Mouse (Mus musculus) hindbrain, postnatal 0 days (tissue): Measurements from ENCODE around the gene Ndufv1. TPM values are rescaled to one million over a fixed set of nuclear protein-coding genes. Genes with fewer than 3 reads are reported as not detected.

Source experiments
- ATAC-seq: fragments of 200-750 bp; cut with Nextera tagmentation; 2 replicates; pipeline ENCODE4 v1.8.0; 2017; ENCODE audit warnings: mild to moderate bottlenecking, moderate TSS enrichment, moderate library complexity
- DNase-seq: peaks from one replicate; pipeline ENCODE4 v3.0.0-alpha.2; 2015; ENCODE audit warnings: low spot score
- H3K27ac ChIP-seq: fragments of 300-500 bp; sonication (generic); 2 replicates; pipeline ENCODE4 v1.5.1; 2014; ENCODE audit warnings: mild to moderate bottlenecking
- H3K27me3 ChIP-seq: fragments of 300-500 bp; sonication (generic); 2 replicates; pipeline ENCODE4 v1.6.1; 2014; ENCODE audit warnings: low read length, mixed read lengths; ENCODE audit not compliant: insufficient read depth
- H3K36me3 ChIP-seq: fragments of 300-500 bp; sonication (generic); 2 replicates; pipeline ENCODE4 v1.6.1; 2014; ENCODE audit warnings: low read length, mixed read lengths; ENCODE audit not compliant: insufficient read depth
- H3K4me1 ChIP-seq: fragments of 300-500 bp; sonication (generic); 2 replicates; pipeline ENCODE4 v1.6.1; 2014; ENCODE audit warnings: antibody characterized with exemption, low read length, mixed read lengths; ENCODE audit not compliant: insufficient read depth
- H3K4me2 ChIP-seq: fragments of 300-500 bp; sonication (generic); 2 replicates; pipeline ENCODE4 v1.6.1; 2014; ENCODE audit warnings: low read depth, mild to moderate bottlenecking, low read length, moderate library complexity, mixed read lengths
- H3K4me3 ChIP-seq: fragments of 300-500 bp; sonication (generic); 2 replicates; pipeline ENCODE4 v1.5.1; 2014; ENCODE audit warnings: low read length
- H3K9ac ChIP-seq: fragments of 300-500 bp; sonication (generic); replicated peaks from 2 replicates; pipeline ENCODE4 v1.6.1; 2014; ENCODE audit warnings: mild to moderate bottlenecking, low read length, moderate library complexity, mixed read lengths
- H3K9me3 ChIP-seq: fragments of 300-500 bp; sonication (generic); 2 replicates; pipeline ENCODE4 v1.6.1; 2016; ENCODE audit warnings: low read length, mixed read lengths
- CTCF ChIP-seq: IDR thresholded peaks from 2 replicates; pipeline ENCODE4 v1.5.1; 2016; ENCODE audit warnings: antibody characterized with exemption, control low read depth, low read depth
- WGBS: fragments of 180-500 bp; shearing (Covaris S2); extraction: QIAGEN DNeasy Blood & Tissue Kit; methylation state at CpG from one replicate; pipeline ENCODE4 v1.1.7; 2014; 5-methylcytosine and 5-hydroxymethylcytosine counted together
- polyA plus RNA-seq: library from polyadenylated mRNA; unstranded; fragments of >200 nt; fragmentation: Nextera tagmentation; extraction: Ambion mirVana; gene quantifications from 2 replicates; pipeline ENCODE4 v1.2.1, GENCODE M21; 2015
- total RNA-seq: library from RNA; depleted of rRNA; stranded (reverse); fragments of >200 nt; gene quantifications from 2 replicates; pipeline ENCODE4 v1.2.3, GENCODE M21; 2014

Ndufv1 gene
- total and polyA plus RNA-seq, 2 experiments from 2014 or later: 203 to 285 TPM

GRCm38 (mm10) chr19:3999121-3999730 lies 13.4 kb downstream of the Ndufv1 start:
- H3K9ac ChIP-seq: 0 out of 2 replicates have a peak overlapping the region, but pooled peaks have one; percentile 66
- ATAC-seq (no peak), DNase-seq (no peak)
- no peak for TF ChIP-seq CTCF
- no peak overlapping the region for H3K4me3 ChIP-seq
- 81% methylated on average over 9 of the region's 9 CpGs for WGBS
- peak overlapping the region; percentile 67 for H3K4me2 ChIP-seq
- H3K4me1 ChIP-seq: peaks cover 12% of the 10 kb centered on the region; the same call in 1 of the 2 replicates
- no peaks in the 10 kb centered on the region for H3K9me3 ChIP-seq
- no peak overlapping the region for H3K27ac ChIP-seq
- H3K36me3 ChIP-seq: no peaks in the 10 kb centered on the region
- H3K27me3 ChIP-seq: no peaks in the 10 kb centered on the region

GRCm38 (mm10) chr19:3998335-3998734 lies 14.3 kb downstream of the Ndufv1 start:
- Histone ChIP-seq H3K27me3 (no peaks in the 10 kb centered on the region), H3K9me3 (no peaks in the 10 kb centered on the region), H3K4me3 (no peak overlapping the region), H3K4me2 (no peak overlapping the region), H3K36me3 (no peaks in the 10 kb centered on the region), H3K4me1 (peaks cover 12% of the 10 kb centered on the region; the same call in 1 of the 2 replicates), H3K27ac (no peak overlapping the region), H3K9ac (no peak overlapping the region)
- TF ChIP-seq CTCF: no peak
- DNase-seq (no peak), ATAC-seq (no peak)
- 75% methylated on average over 8 of the region's 8 CpGs for whole genome bisulfite sequencing

GRCm38 (mm10) chr19:3997231-3997630 lies 15.4 kb downstream of the Ndufv1 start:
- no peaks in the 10 kb centered on the region for H3K9me3 ChIP-seq
- H3K27ac ChIP-seq: no peak overlapping the region
- no peak overlapping the region for H3K4me3 ChIP-seq
- H3K9ac ChIP-seq: no peak overlapping the region
- ATAC-seq (no peak), DNase-seq (no peak)
- H3K4me1 ChIP-seq: peaks cover 12% of the 10 kb centered on the region; the same call in 1 of the 2 replicates
- no peak for TF ChIP-seq CTCF
- no peak overlapping the region for H3K4me2 ChIP-seq
- no peaks in the 10 kb centered on the region for H3K27me3 ChIP-seq
- 58% methylated on average over 8 of the region's 8 CpGs for WGBS
- H3K36me3 ChIP-seq: no peaks in the 10 kb centered on the region

GRCm38 (mm10) chr19:3996747-3997146 lies 15.9 kb downstream of the Ndufv1 start:
- Histone ChIP-seq H3K4me3 (no peak overlapping the region), H3K4me2 (no peak overlapping the region)
- 81% methylated on average over 8 of the region's 8 CpGs for WGBS

GRCm38 (mm10) chr19:3996106-3996505 lies 16.5 kb downstream of the Ndufv1 start:
- no peak for ATAC-seq
- DNase-seq: no peak
- no peaks in the 10 kb centered on the region for H3K36me3 ChIP-seq
- H3K4me2 ChIP-seq: no peak overlapping the region
- 74% methylated on average over 7 of the region's 7 CpGs for WGBS
- no peaks in the 10 kb centered on the region for H3K9me3 ChIP-seq
- H3K27ac ChIP-seq: no peak overlapping the region
- H3K9ac ChIP-seq: no peak overlapping the region
- H3K4me1 ChIP-seq: peaks cover 6% of the 10 kb centered on the region; the same call in 1 of the 2 replicates
- H3K4me3 ChIP-seq: no peak overlapping the region
- TF ChIP-seq CTCF: no peak
- no peaks in the 10 kb centered on the region for H3K27me3 ChIP-seq

More at GRCm38 (mm10) chr19:3996747-3997146, 15.9 kb downstream of the Ndufv1 start:
- Histone ChIP-seq H3K36me3 (no peaks in the 10 kb centered on the region), H3K9ac (no peak overlapping the region), H3K27me3 (no peaks in the 10 kb centered on the region), H3K4me1 (peaks cover 12% of the 10 kb centered on the region; the same call in 1 of the 2 replicates), H3K27ac (no peak overlapping the region), H3K9me3 (no peaks in the 10 kb centered on the region)
- DNase-seq: no peak
- no peak for TF ChIP-seq CTCF
- ATAC-seq: no peak

- DNase-seq (no peak), ATAC-seq (no peak)
- Histone ChIP-seq H3K36me3 (no peaks in the 10 kb centered on the region), H3K9me3 (no peaks in the 10 kb centered on the region), H3K4me2 (no peak overlapping the region), H3K4me3 (no peak overlapping the region), H3K9ac (no peak overlapping the region), H3K27me3 (no peaks in the 10 kb centered on the region), H3K4me1 (0 out of 2 replicates have a peak, but pooled peaks cover 4% of the 10 kb centered on the region), H3K27ac (no peak overlapping the region)
- 87% methylated on average over 3 of the region's 3 CpGs for WGBS
- no peak for TF ChIP-seq CTCF
Observed at GRCm38 (mm10) chr19:3995505-3995904, 17.1 kb downstream of the Ndufv1 start.

GRCm38 (mm10) chr19:3994932-3995331 lies 17.7 kb downstream of the Ndufv1 start:
- Histone ChIP-seq H3K4me2 (no peak overlapping the region), H3K4me3 (no peak overlapping the region), H3K27ac (no peak overlapping the region), H3K9me3 (no peaks in the 10 kb centered on the region), H3K27me3 (no peaks in the 10 kb centered on the region), H3K4me1 (0 out of 2 replicates have a peak, but pooled peaks cover 4% of the 10 kb centered on the region), H3K9ac (no peak overlapping the region), H3K36me3 (no peaks in the 10 kb centered on the region)
- TF ChIP-seq CTCF: no peak
- 77% methylated on average over 6 of the region's 6 CpGs for WGBS
- ATAC-seq (no peak), DNase-seq (no peak)
